Mouse (Mus musculus) gastrocnemius, adult 18-20 months (tissue): ENCODE measurements around the gene Pdgfa. TPM values are rescaled to one million over a fixed set of nuclear protein-coding genes. Genes with fewer than 3 reads are reported as not detected.

ENCODE experiments used
- DNase-seq: peaks from one replicate; pipeline ENCODE4 v3.0.0; 2021; ENCODE audit warnings: low spot score
- long read RNA-seq, 2 experiments: library from polyadenylated mRNA; stranded (forward); transcript quantifications; one replicate each; pipeline ENCODE4 v2.0.0; 2021
- total RNA-seq, 2 experiments: library from RNA; stranded (reverse); gene quantifications; 2 replicates each; pipeline ENCODE4 v1.2.3; 2021

Pdgfa gene
- 10 to 100 TPM; 18.8 to 22.9 TPM for total RNA-seq
- long read RNA-seq, experiment 1, transcript Pdgfa-204 (7 exons, 1,287 nt), result minor isoform, 6 of 32 reads
- long read RNA-seq, experiment 1, transcript Pdgfa-202 (6 exons, 2,060 nt), result major isoform, 24 of 32 reads
- long read RNA-seq, experiment 1, partial matches to known transcripts, result 0 of 32 reads
- long read RNA-seq, experiment 1, other reads (novel, unspliced or antisense), result 2 of 32 reads
- long read RNA-seq, experiment 2, transcript Pdgfa-202 (6 exons, 2,060 nt), result major isoform, 15 of 23 reads
- long read RNA-seq, experiment 2, partial matches to known transcripts, result 2 of 23 reads
- long read RNA-seq, experiment 2, other reads (novel, unspliced or antisense), result 4 of 23 reads

DNA sequence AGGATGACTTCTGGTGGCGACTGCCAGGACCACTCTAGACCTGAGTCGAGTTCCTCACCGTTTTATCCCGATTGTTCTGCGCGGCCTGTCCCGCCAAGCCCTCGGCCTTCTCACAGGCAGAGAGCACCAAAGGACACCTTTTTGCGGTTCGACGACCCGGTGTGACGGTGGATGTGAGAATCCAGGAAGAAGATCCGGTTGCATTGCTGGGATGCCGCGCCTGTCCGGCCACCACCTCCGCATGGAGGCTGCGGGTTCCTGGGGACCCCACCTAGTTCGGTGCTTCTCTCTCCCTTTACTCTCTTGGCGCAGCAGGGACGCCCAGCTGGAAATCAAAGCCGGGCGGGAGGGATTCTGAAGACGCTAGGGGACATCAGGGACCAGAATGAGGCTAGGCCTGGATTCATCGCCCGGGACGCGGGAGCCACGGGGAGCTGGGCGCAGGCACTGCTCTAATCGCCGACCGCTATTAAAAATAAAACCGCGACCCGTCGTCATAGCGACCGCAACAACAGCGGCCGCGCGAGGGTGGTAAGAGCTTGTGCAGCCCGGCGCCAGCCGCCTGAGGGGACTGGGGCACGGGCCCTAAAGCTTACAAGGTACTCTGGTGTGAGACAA is at the start of gene Pdgfa:
Pdgfa (minus strand) TSS at position 200 of the 618 bp plus-strand sequence.
- peak; percentile 66 for DNase-seq

DNA sequence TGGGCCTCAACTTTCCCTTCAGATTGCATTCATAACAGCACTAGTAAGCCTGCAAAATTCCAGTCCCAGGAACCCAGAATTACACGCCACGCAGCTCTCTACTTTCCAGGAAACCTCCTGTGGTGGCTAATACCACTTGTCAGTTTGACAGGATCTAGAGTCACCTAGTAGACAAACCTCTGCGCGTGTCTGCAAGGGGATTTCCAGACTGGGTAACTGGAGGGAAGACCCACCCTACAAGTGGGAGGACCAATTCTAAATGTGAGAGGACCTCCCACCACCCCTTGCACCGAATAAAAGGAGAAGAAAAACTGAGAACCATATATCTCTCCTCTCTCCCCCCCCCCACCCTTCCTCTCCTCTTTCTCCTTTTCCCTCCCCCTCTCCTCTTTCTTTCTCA is 49.5 kb upstream of the Pdgfa start:
- DNase-seq, result no peak

DNA sequence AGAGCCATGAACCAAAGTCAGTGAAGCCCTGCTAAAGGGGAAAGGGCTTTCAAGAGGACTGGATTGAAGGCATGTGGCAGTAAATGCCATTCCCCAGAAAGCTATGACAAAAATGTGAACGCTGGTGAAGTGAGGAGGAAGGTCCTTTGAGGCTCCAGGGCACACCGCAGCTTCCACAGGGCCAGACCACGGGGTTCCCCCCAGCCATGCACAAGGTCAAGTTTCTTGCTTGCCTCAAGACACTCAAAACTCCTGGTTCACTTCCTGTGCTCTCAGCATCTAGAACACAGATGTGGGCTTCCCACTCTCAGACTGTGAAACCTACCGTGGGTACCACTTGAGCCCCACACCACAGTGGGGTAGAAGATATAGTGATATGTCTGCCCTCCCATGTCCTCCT is 46.4 kb upstream of the Pdgfa start:
- DNase-seq, result no peak

DNA sequence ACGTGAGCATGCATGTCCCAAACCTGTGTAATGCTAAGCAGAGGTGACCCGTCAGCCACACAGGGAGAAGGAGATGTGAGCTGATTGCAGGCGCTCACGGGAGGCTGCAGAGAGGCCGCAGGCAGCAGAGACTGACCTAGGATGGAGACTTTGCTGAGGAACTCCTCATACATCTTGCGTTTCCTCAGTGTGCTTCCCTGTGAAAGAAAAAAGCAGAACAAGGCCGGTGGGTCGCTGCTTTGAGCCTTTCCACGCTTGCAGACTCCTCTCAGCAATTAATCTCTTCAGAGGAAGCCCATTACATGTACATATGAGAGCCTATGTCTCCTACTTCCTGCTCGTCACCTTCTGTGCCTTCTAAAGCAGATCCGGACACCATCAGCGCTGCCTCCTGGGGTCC is 45.1 kb upstream of the Pdgfa start:
- DNase-seq, result no peak

DNA sequence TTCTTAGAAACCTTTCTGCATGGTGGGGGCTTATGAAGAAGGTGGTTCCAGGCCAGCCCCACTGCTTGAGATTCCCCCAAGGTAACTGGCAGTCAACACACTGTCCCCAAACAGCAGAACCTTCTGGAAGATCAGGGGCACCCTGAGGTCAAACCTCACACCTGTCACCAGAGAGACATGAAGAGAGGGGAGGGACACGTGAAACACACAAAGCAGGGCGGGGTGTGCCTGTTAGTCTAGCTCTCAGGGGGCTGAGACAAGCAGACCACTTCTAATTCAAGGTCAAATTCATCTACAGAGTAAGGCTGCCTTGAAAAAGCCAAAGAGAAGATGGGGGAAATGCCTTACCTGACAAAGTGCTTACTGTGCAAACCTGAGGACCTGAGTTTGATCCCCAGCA is 38.0 kb upstream of the Pdgfa start:
- DNase-seq, result no peak

DNA sequence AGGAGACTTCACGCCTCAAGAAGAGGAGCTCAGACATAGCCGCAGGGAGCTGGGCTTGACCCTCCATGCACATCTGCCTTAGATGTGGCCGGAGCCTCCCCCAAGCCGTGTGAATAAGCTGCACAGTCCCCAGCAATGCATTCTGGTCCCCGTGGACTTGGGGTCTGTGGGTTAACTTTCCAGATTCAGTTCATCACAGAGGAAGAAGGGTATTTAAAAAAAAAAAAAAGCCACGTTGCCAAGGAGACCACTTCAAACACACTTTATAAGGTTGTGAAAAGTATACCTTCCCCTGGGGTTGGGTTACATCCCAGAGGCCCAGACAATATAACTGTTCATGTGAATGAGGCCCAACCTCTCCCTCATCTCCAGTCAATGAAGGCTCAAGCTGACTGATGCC is 37.6 kb upstream of the Pdgfa start:
- no peak for DNase-seq

DNA sequence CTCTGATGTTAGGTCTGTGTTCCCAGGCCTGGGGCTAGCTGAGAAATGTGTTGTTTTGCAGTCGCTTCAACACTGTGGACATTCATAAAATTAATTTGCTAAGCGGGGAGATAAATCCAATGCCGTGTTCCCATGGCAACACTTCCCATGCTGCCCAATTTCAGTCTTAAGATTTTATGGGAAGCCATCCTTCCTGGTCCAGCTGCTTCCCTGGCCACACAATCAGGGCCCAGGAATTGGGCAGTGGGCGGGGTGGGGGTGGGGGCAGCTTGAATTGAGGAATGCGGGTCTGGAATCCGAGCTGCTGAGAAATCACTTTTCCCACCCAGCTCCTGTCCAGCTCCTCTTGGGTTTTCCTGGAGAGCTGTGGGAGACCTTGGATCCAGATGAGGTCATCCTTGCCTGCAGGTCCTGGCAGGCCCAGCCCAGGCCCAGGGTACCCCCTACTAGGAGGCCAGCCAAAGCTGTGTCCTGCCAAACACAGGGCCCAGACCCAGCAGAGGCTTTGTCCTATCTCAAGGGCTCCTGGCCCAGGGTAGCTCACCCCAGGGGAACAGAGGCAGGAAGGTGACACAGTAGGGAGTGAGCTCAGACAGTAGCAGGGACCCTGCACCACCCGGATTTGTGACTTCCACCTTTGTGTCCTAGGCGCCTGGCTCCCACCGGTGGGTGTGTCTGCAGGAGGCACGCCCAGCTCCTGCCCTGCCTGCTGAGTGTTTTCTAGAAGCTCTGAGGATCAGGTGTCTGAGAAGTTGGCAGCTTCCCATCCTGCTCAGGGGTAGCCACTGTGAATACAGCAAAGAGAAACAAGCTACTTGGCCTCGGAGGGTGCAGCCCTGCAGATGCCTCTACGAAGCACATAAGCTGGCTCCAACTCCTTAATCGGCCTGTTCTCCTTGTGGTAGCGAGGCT is 36.5 kb upstream of the Pdgfa start:
- DNase-seq, result peak; percentile 71

DNA sequence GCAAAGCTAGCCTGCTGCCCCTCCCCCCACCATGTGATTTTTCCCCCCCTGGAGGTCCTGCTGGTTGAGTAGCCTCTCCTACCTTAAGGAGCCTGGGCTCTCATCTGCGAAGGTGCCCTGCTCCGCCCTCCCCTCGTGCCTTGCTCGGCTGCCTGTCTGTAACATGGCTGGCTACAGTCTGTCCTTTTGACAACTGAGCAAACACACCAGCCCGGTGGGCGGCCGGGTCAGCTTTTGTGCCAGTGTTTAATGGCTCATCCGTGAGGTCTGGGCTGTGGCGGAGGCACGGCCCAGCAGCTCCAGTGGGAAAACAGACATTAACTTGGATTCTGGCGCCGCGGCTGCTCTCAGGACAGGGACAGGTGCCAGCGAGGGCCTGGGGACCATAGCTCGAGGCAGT is 30.4 kb upstream of the Pdgfa start:
- DNase-seq, result no peak

DNA sequence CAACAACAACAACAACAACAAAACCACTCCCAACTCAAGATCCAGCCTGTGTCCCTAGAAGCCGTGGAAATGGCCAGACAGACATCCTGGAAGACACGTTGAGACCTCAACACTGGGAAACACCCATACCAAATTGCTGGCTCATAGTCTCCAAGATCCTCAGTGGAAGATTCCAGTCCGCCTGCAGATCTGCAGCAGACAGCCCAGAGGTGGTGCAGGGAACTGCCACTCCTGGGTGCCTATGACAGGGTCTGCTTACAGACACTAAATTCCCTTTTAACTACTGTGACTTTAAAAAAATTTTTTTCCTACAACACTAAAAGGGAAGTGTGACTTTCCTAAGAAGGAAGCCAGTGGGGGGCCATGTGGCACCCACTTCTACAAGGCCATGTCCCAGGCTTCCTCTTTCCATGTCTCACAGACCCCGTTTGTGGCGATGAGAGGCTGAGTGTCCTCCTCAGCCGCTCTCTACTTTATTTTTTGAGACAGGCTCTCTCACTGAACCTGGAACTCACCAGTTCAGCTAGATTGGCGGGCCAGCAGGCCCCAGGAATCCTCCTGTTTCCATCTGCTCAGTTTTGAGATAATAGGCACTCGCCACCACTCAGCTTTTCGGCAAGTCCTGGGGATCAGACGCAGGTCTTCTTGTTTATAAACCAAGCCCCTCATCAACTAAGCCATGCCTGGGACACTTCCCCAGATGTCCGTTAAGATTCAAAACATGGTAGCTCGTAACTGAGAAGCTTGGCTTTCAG is 27.4 kb upstream of the Pdgfa start:
- no peak for DNase-seq

DNA sequence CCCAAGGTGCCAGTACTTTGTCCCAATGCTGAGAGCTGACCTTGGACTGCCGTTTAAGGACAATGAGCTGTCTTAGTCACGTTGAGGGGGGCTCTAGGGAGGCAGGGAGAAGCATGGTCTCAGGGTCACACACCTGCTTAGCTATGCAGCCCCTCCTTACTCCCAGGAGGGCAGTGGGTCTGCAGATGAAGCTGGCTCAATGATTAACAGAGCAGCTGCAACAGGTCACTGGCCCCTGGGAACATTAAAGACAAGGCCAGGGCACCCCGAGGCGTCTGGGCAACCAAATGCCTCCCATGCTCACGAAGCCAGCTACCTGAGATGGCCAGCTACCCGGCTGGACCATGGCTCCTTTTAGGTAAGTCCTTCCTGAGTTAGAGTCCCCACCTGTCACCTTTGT is 23.4 kb upstream of the Pdgfa start:
- no peak for DNase-seq

DNA sequence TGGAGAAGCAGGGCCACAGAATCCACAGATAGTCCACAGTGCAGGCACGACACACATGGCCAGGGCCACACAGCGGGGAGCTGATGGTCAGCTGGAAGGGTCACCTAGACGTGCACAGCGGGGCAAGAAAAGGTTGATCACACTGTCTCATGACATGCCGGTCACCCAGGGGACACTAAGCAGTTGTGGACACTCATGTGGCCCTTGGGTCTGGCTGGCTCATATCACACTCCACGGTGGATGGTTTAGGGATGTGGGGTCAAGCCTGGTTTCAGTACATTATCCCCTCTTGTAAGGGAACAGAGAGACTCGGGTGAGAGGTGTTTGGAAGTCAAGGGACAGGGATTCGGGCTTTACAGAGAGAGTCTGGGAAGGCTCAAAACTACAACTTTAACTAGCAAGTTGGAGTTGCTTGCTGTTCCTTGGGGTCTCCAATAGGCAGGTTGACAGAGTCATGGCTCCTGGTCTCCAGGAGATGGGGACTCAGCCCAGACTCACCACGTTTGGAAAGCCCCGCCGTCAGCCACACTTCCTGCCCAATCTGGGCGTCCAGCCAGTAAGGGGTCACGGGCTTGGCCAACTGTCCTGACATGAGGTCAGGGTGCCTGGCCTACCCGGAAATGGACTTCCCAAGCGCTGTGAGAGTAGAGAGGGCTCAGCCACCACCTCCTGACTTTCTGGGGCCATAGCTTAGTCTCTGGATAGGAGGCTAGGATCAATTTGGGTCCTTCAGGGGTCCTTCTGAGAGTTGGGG is 20.4 kb upstream of the Pdgfa start:
- DNase-seq, result peak; percentile 59

DNA sequence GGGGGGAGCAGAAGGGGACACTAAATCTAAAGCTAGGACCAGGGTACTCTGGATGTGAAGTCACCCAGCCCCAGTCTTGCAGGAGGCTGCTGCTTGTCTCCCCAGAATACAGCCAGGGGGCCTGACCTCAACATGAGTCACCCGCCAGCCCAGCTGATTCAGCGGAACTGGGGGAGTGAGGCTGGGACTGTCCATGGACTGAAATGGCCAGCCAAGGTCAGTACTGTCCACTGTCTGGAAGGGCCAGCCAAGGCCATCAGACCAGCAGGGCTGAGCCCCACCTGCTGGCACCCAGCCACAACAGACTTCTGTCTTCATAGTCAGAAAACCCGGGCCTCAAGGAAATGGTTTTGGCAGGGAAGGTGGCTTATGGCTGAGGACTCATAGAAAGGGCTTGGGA is 17.9 kb upstream of the Pdgfa start:
- DNase-seq, result peak; percentile 29

DNA sequence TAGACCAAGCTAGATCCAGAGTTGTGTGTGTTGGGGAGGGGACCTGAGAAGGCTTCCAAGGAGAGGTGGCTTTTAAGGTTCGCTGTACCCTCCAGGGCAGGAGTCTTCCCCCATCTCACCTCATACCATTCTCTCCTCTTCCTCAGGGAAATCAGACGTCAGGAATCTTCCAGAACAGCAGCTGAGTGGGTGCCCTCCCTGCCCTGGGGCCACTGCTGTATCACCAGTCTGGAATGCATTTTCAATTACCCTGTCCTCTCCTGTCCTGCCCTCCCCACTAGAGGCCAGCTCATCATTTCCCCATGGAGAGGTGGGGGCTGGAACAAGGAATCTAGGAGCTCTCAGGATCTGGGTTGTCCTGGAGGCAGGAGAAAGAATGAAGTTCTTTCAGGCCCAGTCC is 13.5 kb upstream of the Pdgfa start:
- no peak for DNase-seq

DNA sequence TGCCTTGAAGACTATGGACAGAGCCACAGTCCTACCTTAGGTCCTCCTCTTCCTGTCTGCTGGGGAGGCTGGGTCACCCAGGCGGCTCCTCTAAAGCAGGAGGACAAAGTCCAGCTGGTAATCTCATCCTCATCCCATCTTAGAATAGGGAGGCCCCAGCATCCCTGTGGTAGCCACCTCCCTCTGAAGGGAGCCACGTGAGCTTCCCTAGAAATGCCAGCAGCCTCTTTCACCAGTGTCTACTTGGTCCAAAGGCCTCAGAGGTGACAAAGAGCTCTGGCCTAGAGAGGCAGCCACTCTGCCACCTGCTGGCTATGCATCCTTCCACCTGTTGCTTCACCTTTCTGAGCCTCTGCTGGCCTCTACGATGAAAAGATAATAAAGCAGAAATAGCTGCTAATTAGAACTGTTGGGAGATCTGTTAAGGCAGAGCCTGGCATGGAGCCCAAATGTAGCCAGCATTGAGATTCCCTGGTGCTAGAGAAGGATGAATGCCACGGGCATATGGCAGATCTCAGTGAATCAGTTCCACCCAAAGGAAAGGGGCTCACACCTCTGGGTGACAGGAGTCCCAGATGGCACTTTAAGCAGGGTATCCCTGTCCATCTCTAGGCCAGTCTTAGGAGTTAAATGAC is 10.1 kb upstream of the Pdgfa start:
- no peak for DNase-seq

DNA sequence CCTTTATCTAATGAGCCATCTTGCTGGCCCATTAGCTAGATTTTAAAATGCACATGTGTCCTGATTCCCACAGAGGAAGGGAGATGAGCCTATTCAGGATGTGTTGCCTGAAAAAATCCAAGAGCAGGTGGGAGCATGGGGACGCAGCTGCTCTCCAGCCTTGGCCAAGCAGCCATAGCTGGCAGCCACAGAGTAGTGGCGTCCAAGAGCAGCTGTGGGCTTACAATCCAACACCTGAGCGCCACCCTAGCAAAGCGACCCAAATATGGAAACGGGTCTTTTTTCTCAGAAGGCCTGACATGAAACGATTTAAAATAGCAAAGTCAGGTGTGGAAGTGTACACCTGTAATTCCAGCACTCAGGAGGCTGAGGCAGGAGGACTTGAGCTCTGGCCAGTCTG is 7.4 kb upstream of the Pdgfa start:
- no peak for DNase-seq

DNA sequence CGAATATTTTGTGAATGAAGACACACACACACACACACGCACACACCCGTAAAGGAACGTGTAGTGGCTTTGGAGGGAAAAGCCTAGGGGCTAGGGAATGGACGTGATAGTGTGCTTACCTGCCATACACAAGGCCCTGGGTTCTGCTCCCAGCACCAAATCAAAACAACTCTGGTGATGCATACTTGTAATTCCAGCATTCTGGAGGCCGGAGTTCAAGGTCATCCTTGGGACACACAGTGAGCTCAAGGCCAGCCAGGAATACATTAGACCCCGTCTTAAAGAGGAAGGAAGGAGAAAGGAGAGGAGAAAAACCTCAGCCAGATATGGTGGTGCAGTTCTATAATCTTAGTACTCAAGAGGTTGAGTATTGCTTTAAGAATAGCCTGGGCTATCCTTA is 2.5 kb upstream of the Pdgfa start:
- DNase-seq, result no peak

DNA sequence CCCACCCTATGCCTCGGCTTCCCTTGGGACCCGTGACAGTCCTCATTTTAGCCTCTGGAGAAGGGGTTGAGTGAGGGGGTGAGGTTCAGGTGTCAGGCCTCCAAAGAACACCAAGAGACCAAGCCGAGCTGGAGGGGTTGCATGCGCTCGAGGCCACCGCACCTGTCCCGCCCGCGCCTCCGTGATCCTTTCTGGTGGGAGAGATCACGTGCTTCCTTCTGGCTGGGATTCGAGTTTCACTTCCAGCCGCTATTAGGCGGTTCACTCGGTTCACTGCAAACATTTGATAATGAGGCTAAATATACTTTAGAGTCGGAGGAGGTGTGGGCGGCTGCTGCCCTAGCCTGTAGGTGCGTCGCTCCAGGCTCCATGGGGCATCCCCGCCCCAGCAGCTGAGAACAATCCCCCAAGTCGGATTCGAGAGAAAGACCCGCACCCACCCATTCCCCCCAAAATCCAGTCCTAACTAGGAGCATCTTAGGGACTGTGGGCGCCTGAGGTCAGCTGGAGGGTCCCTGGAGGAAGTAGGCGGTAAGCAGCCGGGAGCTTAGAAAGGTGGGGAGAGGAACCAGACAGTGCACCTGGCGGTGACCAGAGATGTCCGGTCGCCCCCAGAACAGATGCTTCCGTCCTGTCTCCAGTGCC is 888 bp upstream of the Pdgfa start:
- DNase-seq, result peak; percentile 61

DNA sequence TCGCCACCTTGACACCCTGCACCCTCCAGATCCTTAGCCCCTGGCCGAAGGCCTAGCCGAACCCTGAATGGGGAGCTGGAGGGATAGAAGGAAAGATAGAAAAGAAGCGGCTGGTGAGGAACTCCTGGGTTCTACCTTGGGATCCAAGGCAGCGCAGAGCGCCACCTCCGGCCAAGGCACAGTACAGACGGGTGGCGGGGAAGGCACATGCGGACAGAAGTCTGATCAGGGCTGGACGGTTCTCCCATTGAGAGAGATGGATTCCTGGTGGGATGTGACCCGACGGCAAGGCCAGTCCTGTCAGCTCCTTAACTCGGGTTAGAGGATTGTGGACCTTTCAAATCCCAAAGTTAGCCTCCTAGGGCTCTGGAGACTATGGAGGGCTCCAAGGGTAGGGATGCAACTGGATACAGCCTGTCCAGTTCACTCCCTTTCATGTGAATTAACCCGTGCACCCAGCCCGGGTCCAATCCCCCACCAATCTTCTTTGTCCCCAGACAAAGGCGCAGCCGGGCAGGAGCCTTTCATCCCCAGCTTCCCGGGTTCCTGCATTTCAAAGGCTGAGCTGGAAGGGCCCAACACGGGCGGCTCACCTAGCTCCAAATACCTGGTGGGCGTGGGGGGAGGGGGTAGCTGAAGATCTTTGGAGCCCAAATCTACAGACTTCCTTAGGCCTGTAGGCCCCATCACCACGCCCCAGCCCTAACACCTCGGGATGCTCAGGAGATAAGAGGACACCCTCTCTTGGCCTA is 672 bp downstream of the Pdgfa start:
- peak; percentile 30 for DNase-seq

DNA sequence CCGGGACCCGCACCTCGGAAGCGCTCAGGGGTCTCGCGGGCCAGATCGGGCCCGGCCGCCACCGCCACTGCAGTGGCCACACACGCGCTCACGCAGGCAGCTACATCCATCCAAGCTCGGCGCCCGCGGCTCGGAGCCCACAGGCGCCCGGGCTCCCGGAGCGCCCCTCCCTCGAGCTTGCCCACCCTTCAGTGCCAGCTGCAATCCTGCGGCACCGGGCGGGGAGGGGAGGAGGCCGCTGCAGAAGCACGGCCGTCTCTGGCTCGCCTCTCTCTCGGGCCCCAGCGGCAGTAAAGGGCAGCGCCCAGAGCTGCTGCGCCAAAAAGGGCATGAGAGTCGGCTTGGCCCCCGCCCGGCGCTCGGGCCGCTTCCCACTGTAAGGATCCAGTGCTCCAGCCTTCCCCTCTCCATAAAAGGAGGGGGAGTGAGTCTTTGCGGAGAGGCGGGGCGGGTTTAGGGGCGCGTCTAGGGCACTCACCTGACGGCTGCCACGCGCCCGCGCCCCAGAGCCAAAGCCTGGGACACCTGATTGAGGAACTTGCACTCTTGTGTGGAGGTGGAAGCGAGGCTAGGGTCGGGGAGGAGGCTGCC is 1.4 kb downstream of the Pdgfa start:
- peak; percentile 87 for DNase-seq
